Mouse (Mus musculus) mouse trophoblast stem cell (cell line): ENCODE measurements around the gene Pakap.

ENCODE experiments used
- in situ Hi-C, 2 experiments: fragments of 300-500 bp; cut with MseI, MboI; formaldehyde crosslinking; loops; 2 replicates in 1 of 2; 3 replicates in 1 of 2; pipeline ENCODE4 v1.15.1; 2025

Pakap gene

DNA sequence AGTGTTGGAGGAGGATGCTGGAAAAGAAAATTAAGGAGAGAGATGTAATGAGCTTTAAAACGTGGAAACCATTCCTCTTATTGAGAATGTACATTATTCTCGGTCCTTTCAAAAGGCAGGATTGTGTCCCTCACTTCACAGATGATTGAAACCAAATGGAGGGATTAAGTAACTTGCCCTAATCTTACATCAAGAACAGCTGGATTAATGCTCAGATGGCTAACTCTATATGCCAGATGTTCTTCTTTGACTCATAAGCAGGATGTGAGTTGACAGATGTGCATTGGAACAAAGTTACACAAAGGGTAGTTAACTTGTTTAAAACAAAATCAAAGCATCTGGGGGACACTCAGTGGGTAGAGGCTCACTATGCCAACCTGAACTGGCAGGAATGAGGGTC, 338.7 kb downstream of the Pakap start:
- in situ Hi-C loops = no loop called here

DNA sequence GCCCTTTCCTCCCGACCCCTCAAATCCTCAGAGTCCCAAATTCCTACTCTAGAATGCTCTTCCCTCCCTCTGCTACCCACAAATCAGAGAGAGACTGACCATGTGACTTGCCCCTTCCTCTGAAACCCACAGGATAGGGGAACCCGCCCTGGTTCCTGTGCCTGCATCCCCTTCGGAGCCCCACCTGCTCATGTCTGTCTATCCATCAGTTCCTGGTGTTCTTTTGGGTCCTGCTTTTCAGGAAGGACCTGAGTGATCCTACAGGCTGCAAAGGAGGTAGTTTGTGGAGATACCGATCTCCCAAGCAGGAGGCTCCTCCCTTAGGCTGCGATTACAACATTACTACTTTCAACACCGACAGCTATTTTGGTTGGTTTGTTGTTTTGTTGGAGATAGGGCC, 340.9 kb downstream of the Pakap start:
- in situ Hi-C loops = no loop called here

DNA sequence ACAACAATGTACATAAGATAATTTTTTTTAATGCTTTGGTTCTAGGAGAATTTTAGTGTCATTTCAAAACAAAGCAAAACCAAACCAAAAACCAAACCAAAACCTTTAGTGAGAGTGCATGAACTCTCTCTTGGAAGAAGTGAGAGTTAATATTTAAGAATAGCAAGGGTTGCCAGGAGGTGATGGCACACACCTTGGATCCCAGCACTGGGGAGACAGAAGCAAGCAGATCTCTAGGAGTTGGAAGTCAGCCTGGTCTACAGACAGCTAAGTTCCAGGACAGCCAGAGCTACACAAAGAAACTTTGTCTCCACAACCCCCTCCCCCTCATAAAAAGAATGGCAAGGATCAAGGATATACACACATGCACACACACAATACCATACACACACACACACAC, 345.0 kb downstream of the Pakap start:
- in situ Hi-C loops = no loop called here

DNA sequence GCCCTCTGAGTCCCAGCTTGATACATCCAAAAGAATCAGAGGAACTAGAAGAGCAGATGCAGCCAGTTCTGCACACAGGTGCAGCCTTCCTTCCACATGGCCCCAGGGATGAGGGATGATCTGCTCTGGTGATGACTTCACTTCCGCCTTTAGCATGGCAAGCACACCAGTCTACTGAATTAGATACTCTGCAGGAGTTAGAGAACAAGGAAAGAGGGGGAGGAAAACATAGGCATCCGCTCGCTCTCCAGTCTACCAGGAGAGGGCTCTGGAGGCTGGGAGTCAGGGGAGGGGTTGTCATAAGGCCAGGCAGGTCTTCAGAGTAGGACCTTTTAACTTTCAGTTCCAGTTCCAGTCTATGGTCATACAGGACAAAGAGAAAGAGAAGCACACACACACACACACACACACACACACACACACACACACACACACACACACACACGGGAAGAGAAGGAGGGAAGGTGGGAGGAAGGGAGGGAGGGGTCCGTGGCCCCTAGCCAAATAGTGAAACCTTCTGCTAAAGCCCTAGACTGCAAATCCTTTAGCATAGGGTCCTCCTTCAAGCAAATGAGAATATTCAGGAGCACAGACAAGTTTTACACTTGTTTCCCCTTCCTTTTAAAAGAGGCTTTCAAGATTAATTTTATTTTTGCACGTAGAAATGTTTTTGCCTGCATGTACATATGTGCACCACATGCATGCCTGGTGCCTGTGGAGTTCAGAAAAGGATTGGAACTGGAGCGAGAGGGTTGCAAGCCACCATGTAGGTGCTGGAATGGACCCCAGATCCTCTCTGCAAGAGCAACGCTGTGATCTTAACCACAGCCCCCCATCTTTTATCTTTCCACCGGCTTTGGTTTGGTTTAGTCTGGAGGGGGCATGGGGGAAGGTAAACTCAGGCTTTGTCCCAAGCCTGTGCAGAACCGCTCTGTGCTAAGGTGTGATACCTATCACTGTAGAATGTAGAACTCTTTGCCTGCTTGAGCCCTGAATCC, 346.5 kb downstream of the Pakap start:
- in situ Hi-C loops = no loop called here

DNA sequence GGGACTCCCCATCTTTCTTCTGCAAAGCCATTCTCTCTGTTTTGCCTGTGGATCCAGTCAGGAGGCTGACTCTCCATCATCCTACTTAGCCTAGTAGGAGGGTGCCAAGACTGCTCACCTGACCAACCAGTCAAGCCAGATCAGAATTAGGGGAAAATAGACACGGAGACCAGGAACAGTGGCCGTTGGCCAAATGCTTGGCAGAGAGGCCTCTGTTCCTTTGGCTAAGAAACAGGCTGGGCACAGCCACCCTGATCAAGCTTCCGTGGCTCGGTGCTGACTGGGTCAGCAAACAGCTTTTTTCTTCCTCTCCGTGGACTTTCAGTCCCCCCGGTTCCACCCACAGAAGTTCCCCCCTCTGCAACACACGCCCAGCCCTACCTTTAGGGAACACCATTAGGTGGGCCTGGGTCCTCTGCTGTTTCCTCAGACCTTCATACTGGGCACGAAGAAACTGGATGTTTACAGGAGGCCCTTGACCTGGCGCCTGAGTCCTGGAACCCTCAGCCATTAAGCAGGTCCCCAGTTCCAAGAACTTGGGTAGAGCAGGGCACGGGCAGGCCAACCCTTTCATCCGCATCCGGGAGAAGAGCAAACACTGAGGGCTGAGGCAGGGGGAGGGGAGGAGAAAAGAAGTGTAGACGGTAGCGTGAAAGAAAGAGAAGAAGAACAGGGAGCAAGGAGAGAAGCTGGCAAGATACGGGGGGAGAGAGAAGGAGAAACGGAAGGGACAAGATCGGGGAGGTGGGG, 347.4 kb downstream of the Pakap start:
- in situ Hi-C loops = no loop called here

DNA sequence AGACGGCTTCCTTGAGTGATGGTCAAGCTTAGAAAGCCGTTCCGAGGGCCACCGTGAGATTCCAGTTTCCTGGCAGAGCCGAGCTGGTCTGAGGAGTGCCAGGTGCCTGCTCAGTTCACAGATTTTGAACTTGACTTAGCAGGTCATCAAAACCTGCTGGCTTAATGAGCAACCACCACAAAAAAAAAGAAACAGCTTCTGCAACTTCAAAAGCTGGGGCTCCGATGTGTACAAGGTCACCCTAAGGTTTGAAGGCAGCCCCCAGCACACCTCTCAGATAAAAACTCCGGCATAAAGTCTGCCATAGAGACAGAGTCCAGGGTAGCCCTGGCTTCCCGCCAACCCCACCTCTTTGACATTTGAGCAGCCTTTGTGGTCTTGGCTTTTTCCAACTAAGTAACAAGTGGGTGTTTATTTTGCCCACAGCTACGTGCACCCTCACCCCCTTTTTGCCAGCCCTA, 348.3 kb downstream of the Pakap start, which contains the start of gene D630039A03Rik:
Gene D630039A03Rik (minus strand): TSS at position 97 of the 461 bp plus-strand sequence.
- in situ Hi-C loops = no loop called here

DNA sequence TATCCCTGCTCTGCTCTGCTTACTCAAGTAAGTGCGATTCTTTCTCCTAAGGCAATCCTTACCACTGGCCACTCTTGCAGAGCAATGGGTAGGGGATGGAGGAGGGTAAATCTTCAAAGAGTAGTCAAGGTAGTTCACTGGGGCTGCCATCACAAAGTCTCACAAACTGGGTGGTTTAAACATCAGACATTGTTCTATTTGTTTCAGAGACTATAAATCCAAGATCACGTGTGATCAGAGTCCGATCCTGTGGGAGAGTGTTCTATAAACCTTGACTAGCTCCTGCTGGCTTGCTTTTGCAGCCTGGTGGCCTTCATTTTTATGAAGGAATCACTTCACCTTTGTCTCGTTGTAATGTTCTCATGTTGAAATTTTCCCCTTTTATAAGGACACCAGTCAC, 348.7 kb downstream of the Pakap start:
- in situ Hi-C loops = no loop called here

DNA sequence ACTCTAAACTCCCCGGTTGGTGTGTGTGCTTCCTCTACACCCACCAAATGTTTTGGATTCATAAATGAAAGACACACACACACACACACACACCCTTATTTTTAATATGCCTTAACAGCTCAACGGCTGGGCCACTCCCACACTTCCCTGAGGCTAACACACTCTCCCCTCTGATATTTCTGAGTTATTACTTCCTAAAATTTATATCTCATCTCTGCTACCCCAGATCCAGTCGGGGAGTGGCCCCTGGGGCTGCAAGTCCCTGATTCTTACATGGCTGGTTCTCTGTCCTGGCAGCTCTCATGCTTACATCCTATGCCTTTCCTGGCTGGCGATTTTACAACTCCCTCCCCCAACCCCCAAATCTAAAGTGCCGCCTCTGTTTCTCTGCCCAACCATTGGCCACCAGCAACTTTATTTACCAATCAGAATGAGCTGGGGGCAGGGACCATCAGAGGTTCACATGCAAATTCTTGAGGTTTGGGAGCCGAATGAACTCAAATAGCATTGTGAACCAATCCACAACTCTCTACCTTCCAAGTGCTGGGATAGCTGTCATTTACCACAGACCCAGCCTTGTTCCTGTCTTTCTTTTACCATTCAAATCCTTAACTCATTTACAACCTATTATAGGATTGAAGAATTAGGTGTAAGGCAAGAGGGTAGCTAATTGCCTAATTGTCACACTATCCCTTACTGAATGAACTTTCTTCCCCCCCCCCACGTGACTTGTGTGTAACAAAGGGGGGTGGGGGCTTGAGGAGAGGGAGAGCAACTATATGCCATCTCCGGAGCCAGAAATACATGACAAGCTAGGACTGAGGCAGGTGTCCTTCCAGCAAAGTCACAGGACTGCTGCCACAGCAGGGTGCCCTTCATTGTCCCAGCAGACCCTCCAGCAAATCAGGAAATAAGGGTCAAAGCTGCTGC, 351.8 kb downstream of the Pakap start:
- in situ Hi-C loops = no loop called here

DNA sequence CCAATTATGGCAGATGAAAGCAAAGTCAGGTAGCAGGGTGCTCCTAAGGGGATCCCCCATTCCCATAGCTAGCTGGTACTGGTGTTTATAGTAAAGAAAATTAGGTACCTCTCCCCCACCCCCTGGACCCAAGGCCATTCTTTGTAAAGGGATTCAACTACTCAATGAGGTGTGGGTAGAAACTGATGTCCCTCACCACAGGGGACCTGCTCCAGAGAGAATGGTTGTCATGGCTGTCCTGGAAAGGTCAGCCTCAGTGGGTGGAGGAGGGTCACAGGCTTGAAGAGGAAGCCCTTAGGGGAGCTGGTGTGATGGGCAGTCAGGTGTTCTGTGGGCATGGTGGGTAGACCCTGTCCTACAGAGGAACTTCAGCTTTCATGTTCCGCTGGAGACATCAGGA, 352.5 kb downstream of the Pakap start:
- in situ Hi-C loops = no loop called here

DNA sequence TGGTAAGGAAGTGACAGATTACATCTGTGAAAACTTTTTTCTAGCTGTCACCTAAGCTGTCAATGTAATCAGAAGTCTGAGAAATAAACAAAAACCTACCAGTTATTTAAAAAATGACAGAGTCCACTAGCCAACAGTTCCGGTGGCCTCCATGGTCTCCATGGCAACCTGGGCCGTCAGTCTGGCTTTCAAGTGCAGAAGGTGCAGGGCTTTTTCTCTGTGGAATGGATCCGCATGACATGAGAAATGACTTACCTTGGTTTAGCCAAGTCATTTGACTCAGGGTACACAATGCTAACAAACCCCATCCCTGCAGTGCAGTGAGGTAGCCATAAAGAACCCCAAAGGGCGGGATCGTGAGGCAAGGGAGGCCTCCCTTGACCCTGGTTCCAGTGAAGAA, 354.2 kb downstream of the Pakap start:
- in situ Hi-C loops = no loop called here

DNA sequence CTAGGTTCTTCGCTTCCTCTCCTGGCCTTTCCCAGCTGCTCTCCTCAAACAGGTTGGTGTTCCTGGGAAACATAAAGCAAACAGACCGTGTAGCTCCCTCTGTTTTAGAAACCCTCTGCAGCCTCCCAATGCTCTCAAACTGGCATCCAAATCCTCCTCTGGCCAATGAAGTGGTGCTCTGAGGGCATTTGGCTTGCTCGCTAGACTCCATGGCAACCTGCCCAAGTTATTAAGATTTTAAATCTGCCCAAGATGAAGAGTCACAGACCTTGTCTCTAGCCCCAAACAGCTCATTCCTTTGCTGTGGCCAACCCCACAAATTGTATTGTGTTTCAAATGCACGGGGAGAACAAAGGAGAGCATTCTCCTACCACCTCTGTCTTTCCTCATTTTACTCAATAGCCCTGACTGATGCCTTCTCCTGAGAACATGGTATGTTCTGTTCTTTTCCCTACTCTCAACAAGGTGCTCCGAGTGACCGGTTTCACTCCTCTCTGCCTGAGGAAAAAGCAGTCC, 356.6 kb downstream of the Pakap start:
- in situ Hi-C loops = no loop called here

DNA sequence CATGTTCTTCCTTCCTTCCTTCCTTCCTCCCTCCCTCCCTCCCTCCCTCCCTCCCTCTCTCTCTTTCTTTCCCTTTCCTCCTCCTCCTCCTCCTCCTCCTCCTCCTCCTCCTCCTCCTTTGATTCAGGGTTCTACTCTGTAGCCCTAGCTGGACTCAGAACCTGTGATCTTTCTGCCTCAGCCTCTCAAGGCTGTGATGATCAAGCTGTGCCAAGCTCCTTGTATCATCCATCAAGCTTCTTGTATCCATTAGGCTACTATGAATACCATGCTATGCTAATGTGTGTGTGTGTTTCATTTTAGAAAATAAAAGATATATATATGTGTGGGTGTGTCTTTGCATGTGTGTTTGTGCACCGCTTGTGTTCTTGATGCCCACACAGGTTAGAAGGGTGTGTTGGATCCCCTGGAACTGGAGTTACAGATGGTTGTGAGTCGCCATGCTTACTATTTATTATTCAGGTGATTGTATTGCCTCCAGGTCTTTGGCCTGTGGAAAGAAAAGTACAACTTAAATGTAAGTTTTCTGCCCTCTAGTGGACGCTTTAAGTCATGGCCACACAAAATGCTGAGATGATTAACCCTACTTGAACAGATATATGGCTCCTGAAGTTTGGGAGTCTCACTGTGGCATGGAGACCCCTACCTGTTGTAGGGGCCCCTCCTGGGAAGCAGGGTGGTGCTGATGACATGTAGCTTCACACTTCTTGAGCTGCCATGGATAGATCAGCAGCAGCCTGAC, 359.7 kb downstream of the Pakap start:
- in situ Hi-C loops = no loop called here

DNA sequence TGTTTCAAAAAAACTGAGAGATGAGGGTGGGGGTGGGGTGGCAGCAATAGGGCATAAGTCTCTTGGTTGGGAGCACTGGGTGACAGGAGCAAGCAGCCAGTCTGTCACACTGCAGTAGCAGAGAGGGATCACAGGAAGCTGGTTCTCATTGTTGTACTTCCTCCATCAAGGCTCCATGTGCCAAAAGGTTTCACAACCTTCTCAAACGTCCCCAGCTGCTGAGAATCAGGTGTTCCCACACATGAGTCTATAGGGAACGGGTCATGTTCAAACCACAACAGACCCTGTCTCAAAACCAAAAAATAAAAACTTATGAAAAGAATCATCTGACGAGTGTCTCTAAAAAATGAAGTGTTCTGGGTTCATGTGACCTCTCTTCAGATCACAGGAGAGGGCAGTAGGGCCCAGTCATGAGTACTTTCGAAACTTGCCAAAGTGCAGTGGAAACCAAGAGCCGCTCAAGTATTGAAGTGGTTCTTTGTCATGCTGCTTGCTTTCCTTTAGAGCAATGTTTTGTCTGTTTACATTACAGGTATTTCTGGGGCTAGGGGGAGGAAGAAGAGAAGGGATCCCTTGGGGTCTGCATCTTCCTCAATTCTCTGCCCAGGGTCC, 362.7 kb downstream of the Pakap start:
- in situ Hi-C loops = no loop called here

DNA sequence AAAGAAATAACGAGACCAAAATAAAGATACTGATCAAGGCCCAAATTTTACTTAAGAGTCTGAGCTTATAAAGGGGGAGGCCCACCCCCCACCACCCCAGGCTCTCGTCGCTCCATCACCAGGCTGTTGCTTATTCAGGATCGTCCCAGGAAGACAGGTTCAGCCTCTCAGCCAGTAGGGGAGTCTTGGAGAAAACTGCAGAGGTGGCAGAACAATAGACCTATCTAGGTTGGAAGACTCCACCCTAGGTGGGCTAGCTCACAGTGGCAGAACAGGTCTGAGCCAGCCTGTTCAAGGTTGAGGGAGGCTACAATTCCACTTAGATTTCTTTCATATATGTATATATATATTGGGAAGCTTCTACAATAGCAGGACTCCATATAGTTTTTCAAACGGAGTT, 366.2 kb downstream of the Pakap start:
- in situ Hi-C loops = no loop called here

DNA sequence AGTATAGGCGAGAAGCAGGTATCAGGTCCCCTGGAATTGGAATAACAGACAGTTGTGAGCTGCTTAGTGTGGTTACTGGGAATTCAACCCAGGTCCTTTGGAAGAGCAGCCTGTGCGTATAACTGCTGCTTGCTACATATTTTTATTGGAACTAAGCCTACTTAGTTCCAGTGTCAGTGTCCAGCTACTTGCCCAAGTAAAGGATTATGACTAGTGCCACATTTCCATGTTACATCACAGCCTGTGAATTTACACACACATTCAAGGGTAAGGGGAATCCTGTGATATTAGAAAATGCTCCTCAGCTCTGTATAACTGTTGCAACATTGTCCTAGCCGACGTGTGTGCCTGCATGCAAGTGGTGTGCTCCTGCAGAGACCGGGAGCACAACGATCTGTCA, 369.3 kb downstream of the Pakap start:
- in situ Hi-C loops = no loop called here

DNA sequence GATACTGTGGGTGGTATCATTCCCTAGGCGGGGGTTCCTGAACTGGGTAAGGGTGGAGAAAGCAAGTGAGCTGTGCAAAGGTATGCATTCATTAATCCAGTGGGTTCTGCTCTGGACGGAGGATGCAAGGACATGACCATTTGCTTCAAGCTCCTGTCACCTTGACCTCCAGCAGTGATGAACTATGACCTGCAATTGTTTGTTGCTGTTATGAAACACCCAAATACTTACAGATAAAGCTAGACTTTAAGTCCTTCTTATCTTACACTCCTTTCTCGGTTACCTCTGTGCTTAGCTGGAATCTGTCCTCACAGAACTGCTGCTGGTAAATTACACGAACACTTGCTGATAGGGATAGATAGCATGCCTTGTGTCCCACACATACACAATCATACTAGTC, 372.7 kb downstream of the Pakap start:
- in situ Hi-C loops = no loop called here

DNA sequence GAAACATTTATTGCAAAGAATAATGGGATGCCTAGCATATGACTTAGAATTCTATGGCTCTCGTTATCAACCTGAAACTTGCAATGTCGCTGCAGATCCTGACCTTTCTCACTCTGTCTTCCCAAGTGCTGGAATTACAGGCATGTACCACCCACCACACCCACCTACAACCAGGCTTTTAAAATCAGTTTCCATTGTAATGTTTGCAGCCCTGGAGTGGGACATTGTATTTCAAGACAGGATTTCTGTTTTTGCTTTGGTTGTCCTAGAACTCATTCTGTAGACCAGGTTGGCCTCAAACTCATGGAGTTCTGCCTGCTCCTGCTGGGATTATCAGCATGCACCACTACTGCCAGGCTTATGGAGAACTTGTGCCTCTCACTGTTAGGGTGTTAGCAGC, 374.9 kb downstream of the Pakap start:
- in situ Hi-C loops = no loop called here
